Mouse (Mus musculus): ENCODE data around the gene Mturn.

The Mturn gene

GRCm38 (mm10) chr6:54698691-54699476 lies 17.5 kb downstream of the Mturn start:
- DNase-seq (ENCODE audit: low read depth, low spot score) = no peak

- DNase-seq (ENCODE audit: low read depth, low spot score) = peak; percentile 79
Measured at GRCm38 (mm10) chr6:54699477-54700056, 18.1 kb downstream of the Mturn start.

GRCm38 (mm10) chr6:54700516-54700915 lies 19.1 kb downstream of the Mturn start:
- DNase-seq (ENCODE audit: low read depth, low spot score) = no peak

- no peak for DNase-seq (ENCODE audit: low read depth, low spot score)
Measured at GRCm38 (mm10) chr6:54701901-54702300, 20.5 kb downstream of the Mturn start.

GRCm38 (mm10) chr6:54703633-54704538 lies 22.5 kb downstream of the Mturn start:
- DNase-seq (ENCODE audit: low read depth, low spot score) = no peak

- DNase-seq (ENCODE audit: low read depth, low spot score) = no peak
Measured at GRCm38 (mm10) chr6:54704539-54704845, 23.1 kb downstream of the Mturn start.

- DNase-seq (ENCODE audit: low read depth, low spot score) = no peak
Measured at GRCm38 (mm10) chr6:54704847-54705246, 23.4 kb downstream of the Mturn start.

- DNase-seq (ENCODE audit: low read depth, low spot score) = peak; percentile 75
Measured at GRCm38 (mm10) chr6:54705387-54705909, 24.0 kb downstream of the Mturn start.

GRCm38 (mm10) chr6:54706099-54706498 lies 24.7 kb downstream of the Mturn start:
- DNase-seq (ENCODE audit: low read depth, low spot score) = no peak

GRCm38 (mm10) chr6:54706611-54707172 lies 25.3 kb downstream of the Mturn start:
- DNase-seq (ENCODE audit: low read depth, low spot score) = no peak

- DNase-seq (ENCODE audit: low read depth, low spot score) = no peak
Measured at GRCm38 (mm10) chr6:54708646-54709045, 27.2 kb downstream of the Mturn start.

- DNase-seq (ENCODE audit: low read depth, low spot score) = peak; percentile 76
Measured at GRCm38 (mm10) chr6:54715697-54716096, 34.3 kb downstream of the Mturn start.

- peak; percentile 49 for DNase-seq (ENCODE audit: low read depth, low spot score)
Measured at GRCm38 (mm10) chr6:54718779-54719685, 37.6 kb downstream of the Mturn start.

- DNase-seq (ENCODE audit: low read depth, low spot score) = no peak
Measured at GRCm38 (mm10) chr6:54719686-54720310, 38.4 kb downstream of the Mturn start.

- no peak for DNase-seq (ENCODE audit: low read depth, low spot score)
Measured at GRCm38 (mm10) chr6:54720512-54721251, 39.3 kb downstream of the Mturn start.

- no peak for DNase-seq (ENCODE audit: low read depth, low spot score)
Measured at GRCm38 (mm10) chr6:54721252-54721635, 39.8 kb downstream of the Mturn start.

GRCm38 (mm10) chr6:54726309-54726708 lies 44.9 kb downstream of the Mturn start:
- DNase-seq (ENCODE audit: low read depth, low spot score) = no peak

GRCm38 (mm10) chr6:54726796-54727195 lies 45.4 kb downstream of the Mturn start:
- DNase-seq (ENCODE audit: low read depth, low spot score) = no peak

- no peak for DNase-seq (ENCODE audit: low read depth, low spot score)
Measured at GRCm38 (mm10) chr6:54727416-54727815, 46.0 kb downstream of the Mturn start.
